Mouse (Mus musculus) lung, postnatal 14 days (tissue): ENCODE results near the gene Tubd1.
A peak's percentile ranks its signal among the peaks of the same experiment; 100 is the strongest.

Experiments
- DNase-seq: peaks from one replicate; pipeline ENCODE4 v3.0.0; 2021

Tubd1 gene

GRCm38 (mm10) chr11:86570261-86570746 lies 25.5 kb downstream of the Tubd1 start:
- no peak for DNase-seq

GRCm38 (mm10) chr11:86571047-86571855 lies 26.5 kb downstream of the Tubd1 start:
- DNase-seq, result no peak

GRCm38 (mm10) chr11:86571871-86572270 lies 27.1 kb downstream of the Tubd1 start:
- DNase-seq, result no peak

GRCm38 (mm10) chr11:86572623-86573022 lies 27.8 kb downstream of the Tubd1 start:
- DNase-seq, result no peak

GRCm38 (mm10) chr11:86573646-86574231 lies 28.9 kb downstream of the Tubd1 start:
- DNase-seq, result no peak

GRCm38 (mm10) chr11:86574408-86574807 lies 29.6 kb downstream of the Tubd1 start:
- no peak for DNase-seq

GRCm38 (mm10) chr11:86575632-86576378 lies 31.0 kb downstream of the Tubd1 start:
- DNase-seq, result no peak

- peak; percentile 45 for DNase-seq
Measured at GRCm38 (mm10) chr11:86577231-86577630, 32.4 kb downstream of the Tubd1 start.

- no peak for DNase-seq
Measured at GRCm38 (mm10) chr11:86578106-86578808, 33.5 kb downstream of the Tubd1 start.

- peak; percentile 80 for DNase-seq
Measured at GRCm38 (mm10) chr11:86578809-86579730, 34.3 kb downstream of the Tubd1 start.

- no peak for DNase-seq
Measured at GRCm38 (mm10) chr11:86579731-86580318, 35.0 kb downstream of the Tubd1 start.

GRCm38 (mm10) chr11:86580319-86581113 lies 35.7 kb downstream of the Tubd1 start:
- DNase-seq, result peak; percentile 41

GRCm38 (mm10) chr11:86581250-86581753 lies 36.5 kb downstream of the Tubd1 start:
- DNase-seq, result peak; percentile 55

GRCm38 (mm10) chr11:86581943-86582542 lies 37.3 kb downstream of the Tubd1 start:
- DNase-seq, result no peak

GRCm38 (mm10) chr11:86582543-86583260 lies 37.9 kb downstream of the Tubd1 start:
- no peak for DNase-seq

GRCm38 (mm10) chr11:86583313-86583825 lies 38.6 kb downstream of the Tubd1 start:
- no peak for DNase-seq

- DNase-seq, result no peak
Measured at GRCm38 (mm10) chr11:86583990-86584897, 39.5 kb downstream of the Tubd1 start.
